Mouse (Mus musculus): ENCODE measurements around the gene Hey2. TPM values are rescaled to one million over a fixed set of nuclear protein-coding genes. Genes with fewer than 3 reads are reported as not detected.
A peak's percentile ranks its signal among the peaks of the same experiment; 100 is the strongest.

Hey2 gene
- polyA plus RNA-seq (2017; shearing (Covaris generic)) = not detected

DNA sequence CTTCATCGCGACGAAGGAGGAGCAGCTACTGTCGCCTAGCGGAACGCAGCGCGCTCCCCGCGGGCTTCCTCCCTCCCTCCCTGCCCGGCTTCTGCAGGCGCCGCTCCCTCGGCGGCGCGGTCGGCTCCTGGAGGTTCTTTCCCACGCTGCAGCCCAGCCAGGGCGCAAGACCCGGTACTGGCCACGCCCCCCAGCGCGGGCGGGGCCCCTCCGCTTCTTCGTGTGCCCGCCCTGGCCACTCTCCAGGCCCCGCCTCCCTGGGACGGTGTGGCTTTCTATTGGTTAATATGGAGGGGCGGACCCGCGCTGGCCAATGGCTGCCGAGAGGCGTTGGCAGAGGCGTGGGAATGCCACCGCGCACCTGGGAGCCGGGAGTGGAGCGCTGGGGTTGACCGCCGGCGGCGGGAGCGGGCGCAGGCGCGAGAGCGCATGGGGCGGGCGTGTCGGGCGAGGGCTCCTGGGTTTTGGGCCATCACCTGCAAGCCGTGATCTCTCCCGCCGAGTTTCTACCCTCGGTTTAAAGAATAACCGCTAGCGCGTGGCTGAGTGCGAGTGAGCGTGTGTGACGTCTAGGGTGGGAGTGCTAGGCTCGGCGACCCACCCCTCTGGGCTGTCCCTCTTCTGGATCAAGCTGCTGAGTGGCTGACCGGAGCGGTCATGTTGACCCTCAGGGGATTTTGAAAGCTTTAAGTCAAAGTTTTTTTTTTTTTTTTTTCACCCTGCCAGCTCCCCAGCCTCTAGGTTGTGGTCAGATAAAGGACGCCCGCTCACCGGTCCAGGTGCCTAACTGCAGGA, at the start of gene Hey2:
TSS of gene Hey2 (minus strand) at position 159 of the 795 bp plus-strand sequence.
- peak; percentile 91 for ATAC-seq

DNA sequence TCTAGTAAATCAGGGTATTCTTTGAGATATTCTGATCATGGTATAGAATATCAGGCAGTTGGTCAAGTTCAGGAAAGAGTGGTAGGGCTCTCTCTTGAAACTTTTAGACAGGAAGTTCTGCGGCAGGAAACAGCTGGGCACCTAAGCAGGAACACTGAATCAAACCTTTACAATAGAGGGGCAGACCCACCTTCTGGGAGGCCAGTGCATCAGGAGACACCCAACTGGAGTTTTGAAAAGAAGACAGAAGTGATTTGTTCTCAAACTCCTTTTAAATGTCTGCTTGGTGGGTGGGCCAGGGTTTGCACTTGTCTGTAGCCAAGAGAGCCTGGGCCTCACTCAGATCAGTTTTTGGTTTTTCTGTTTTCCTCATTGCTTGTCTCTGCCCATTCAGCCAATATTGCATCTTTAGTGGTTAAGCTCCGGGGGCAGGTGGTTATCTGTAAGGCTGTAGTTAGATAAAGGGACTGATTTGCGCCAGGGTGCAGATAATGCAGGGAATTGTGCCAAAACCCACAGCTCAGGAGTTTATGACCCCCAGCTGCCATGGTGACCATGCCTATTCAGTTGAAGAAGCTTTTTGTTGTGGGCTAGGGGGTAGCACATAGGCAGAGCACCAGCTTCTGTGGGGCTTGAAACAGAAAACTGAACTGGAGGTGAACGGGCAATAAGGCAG, 40.6 kb upstream of the Hey2 start:
- no peak for ATAC-seq

DNA sequence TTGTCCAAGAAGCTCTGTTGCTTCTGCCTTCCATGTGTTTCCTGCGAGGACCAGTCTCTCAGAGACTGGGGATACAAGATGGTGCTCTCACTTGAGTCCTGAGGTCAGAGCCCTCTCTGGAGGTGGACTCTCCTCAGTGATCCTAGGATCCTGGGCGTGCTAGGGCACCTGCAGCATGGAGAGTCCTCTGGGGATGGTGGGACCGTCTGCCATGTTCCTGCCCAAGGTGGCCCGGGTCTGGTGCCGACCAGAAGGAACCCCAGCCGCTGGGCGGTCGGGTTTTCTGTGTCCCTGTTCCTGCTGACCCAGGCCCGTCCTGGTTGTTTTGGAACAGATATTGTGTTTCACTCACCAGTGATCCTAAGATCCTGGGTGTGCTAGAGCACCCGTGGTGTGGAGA, 38.5 kb upstream of the Hey2 start:
- ATAC-seq = no peak

DNA sequence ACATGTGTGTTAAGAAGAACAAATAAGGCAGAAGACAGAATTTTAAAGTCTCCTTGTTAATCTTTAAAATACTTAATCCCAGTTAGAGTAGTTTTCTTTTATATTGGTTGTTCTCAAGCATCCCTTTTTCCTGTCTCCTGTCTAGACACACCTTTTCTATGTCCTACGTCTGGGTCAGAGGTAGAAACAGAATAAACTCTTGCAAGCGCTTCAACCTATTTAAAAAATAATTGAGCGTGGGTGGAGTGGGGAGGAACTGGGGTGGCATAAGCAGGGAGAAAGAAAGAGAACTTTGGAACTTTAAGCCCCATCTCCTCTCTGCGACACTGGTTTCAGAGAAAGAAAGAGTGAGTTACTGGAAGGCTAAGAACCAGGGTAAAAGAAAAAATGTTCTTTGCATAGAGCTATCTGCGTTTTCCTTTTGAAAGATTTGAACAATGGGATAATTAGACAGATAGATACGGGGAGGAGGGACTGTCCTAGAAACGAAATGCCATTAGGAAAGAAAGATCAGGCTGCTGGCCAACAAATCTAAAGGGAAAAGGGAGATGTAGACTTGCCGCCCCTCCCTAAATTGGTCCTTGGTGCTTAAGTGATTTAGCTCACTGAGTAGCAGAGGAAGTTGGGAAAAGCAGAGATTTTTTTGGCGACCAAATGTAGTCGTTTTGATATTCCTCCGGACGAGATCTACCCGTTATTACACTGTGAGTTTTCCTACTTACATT, 2.7 kb upstream of the Hey2 start:
- ATAC-seq = no peak

DNA sequence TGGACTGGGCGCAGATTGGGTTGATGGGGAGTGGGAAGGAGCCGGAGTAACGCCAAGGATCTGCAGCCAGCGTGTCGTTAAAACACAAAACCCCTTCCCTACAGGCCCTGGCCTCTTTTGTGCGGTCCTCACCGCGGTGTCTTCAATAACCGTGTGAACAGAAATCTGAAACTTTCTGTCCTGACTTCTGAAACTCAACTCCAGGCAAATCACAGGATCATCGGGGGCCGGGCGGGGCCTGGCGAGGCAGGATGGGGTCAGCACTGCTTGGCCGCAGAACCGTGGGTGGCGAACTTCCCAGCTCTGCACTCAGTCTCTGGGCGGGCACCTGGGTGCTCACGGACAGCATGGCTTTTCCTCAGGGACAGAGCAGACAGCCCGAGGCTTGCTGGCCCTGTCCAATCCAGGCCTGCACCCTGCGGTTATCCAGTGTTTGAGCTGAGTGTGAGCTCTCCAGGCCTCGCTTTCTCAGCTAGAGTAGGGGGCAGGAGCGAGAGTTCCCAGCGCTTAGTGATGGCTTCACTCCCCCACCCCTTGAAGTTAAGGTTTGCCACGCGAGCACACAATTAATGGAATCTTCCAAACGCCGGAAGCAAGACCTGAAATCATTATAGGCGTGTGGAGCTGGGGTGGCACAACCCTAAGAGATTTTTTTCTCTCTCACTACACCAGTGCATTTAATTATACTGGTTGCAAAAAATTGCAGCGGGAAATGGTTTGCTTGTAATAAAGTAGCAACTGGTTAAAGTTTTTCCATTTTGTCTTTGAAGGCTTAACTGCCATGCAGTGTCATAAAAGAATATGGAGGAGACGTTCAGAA, 1.8 kb upstream of the Hey2 start:
- no peak for ATAC-seq

DNA sequence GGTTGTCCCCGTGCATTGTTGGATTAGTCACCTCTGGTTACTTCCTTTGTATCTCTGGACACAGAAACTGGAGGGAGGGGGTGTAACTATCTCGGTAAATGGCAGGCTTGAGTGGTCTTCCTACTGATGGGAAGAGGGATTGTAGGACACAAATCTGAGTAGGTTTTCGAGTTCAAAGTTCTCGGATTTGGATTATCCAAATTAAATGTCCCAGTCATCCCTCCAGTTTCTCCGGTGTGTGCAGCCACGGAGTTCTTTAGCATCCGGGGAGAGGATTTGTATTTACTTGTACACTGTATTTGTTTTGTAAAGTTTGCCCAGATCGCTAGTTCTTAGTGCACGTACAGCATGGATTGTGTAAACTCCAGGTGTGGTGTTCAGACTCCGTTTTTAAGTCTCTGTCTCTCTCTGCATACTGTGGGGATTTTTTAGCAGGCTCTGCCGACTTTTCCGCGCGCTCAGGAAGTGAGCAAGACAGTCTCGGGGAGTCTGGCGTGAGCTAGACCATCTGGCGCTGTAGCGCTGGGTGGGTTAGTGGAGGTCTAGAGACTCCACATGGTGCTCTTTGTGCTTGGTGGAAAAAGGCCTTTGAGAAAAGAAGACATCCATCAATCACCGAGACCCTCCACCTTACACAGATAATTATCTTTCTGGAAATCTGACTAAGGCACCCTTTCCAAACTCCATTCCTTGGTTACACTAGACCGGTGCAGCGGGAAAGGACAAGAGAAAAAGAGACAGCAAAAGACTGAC, 1.0 kb upstream of the Hey2 start:
- ATAC-seq = no peak

DNA sequence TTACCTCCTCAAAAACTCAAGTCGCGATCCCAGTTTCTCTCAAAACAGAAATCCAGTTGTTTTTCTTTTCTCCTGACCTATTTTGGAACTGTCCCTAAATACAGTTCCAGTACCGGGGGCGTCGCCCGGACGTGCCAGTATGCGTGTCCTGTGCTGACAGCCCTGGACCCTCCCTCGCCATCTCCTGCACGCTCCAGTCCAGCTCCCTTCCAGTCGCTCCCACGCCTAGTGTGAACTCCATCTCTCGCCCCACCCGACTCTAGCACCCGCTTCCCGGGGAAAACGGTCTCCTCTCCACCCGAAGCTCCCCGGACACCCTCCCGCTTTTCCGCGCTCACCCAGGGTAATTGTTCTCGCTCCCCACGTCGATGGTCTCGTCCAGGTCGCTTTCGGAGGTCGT, 373 bp downstream of the Hey2 start:
- no peak for ATAC-seq

DNA sequence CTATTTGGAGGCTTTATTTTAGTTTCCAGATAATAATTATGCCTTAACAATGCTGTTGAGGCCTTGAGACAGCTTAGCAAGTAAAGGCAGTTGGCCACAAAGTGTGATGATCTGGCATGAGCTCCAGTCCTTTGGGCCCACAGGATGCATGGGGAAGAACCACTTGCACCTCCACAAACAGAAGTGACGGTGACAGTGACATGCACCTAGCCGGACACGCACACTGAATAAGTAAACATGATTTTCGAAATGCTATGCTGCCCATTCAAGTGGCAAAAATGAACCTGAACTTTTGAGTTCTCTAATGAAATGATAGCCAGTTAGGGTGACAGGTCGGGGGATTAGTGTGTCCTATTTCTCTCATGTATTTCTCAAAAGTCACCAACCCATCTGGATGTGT, 1.8 kb downstream of the Hey2 start:
- ATAC-seq = no peak

DNA sequence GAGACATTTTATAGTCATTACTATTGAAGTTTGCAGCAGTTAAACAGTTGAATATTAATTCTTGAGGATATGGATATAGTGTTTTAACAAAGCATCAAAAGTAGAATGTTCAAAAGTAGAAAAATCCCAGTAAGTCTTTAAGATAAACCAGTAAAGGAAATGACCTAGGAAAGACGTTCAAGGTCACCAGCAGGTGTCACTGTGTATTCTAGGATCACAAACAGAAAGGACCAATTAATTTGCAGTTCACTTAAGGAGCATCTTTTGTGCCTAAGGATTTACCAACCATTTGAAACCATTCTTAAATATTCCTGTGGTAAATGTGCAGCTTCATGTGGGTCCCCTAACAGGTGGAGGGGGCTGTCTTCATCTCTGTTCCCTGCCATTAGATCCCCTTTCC, 4.4 kb downstream of the Hey2 start:
- ATAC-seq = no peak

DNA sequence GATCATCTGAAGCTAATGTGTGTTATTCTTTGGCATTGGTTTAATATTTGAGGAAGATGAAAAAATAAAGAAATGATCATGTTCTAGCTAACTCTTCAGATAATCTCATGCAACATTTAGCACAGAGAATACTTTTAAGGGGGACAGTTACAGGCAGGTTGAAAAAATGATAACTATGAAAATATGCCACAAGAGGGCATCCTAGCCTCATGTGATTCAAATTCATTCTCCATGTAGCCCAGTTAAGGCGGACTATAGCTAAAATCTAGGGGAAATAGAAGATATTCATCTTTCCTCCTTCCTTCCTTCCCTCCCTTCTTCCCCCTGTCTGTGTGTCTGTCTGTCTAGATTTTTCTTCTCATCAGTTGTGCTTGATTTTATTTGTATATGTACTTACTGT, 17.6 kb downstream of the Hey2 start:
- peak; percentile 68 for ATAC-seq

DNA sequence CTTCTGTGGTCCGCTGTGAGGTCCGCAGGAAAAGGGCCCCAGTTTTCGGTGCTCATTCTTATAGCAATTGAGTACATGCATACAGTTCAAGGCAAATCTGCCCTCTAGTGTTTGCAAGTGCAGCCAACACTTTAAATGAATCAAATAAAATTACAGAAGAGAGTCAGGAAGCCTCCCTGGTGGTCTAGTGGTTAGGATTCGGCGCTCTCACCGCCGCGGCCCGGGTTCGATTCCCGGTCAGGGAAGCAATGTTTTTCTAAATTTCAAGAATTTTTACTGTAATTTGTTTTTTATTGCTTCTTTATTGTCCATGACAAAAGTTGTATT, 31.7 kb downstream of the Hey2 start:
- peak; percentile 97 for ATAC-seq

DNA sequence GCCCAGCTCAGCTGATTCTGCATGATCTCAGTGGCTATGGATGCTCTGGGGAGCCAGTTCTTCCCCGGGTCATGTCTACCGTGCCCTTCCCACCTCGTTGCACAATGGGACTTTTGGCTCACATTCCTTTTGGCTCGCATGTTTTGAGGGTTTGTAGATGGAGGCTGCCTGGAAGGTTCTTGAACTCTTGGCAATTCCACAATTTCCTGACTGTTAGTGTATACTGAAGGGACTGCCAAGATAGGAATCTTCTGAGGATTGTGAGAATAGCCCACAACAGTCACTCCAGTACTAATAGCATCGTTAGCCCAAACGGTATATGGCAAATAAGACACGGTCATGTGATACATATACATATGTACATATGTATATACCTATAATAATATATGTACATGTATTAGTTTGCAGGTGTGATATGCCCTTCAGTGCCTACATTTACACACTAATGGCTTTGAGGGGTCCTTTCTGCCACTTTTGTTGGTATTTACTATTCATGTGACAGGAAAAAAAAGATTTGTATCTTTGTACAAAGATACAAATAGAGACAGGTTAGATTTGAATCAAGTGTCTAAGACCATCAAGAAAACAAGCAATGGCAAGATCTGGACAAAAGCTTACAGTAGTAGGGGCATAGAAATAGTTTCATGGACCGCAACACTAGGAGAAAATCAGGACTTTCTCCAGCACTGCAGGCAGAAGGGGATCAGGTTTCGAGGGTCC, 32.2 kb downstream of the Hey2 start:
- ATAC-seq = peak; percentile 45

DNA sequence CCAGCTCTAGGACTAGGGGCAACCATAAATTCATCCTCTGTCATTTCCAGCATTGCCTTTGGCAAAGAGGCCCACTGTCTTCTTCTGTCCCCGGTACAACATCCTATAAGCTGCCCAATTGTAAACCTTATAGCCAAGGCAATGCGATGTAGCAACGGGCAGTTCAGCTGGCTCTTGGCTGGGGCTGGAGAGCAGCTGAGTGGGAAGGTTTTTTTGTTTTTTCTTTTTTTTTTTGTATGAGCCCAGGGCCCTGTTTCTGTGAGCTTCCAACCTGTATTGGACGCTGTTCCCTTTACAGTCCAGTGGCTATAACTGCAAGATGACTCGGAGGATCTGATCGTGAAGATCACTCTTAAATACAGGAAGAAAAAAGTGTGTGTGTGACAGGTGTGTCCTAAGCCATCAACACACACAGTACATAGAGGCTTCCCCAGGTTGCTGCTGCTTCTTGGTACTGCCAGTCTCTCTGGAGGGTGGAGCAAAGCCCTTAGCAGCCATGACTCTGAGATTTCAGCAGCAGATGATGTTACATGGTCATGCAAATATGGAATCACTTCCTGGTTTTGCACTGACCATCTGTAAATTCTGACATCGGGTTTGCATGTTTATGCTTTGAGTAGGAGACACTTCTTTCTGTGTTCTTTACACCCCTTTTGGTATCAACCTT, 38.9 kb downstream of the Hey2 start:
- ATAC-seq = peak; percentile 1

DNA sequence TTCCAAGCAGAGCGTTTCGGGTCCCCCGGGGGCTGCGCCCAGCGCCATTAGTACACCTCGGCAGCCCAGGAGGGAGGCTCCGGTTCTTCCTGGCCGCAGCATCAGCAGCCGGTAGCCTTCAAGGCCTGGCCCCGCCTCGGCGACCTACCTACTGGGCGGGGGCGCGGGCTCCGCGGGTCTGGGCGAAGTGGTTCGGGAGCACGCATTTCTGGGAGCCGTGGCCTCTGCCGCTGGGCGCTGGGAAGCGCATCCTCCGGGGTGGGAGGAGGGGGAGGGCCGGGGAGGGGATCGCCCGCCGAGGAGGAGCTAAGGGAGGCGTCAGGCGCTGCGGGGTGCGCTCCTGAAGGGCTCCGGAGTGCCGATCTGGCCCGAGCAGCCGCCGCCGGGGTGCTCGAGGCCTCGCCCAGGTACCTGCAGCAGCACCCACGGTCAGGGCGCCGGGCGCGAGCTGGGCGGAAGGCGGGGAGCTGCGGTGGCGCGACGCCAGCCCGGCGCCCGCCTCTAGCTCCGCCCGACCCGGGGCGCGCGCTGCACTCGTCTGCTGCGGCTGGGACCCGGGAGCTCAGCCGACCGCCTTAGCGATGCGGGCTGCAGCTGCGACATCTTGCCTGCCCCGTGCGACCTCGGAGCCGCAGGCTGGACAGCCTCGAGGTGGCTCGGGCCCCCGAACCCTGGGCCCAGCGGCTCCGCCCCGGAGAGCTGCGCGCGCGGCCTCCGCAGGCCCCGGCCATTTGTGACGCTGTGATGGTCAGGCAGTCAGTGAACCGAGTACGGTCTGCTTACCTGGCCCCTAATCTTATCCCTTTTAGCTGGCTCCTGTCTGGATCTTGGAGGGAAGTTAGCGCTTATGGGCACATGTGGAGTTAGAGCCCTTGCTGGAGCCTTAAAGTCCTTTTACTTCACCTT, 39.7 kb downstream of the Hey2 start, which contains the start of gene Ncoa7:
TSS of gene Ncoa7 (minus strand) at position 646 of the 906 bp plus-strand sequence.
- peak; percentile 83 for ATAC-seq

DNA sequence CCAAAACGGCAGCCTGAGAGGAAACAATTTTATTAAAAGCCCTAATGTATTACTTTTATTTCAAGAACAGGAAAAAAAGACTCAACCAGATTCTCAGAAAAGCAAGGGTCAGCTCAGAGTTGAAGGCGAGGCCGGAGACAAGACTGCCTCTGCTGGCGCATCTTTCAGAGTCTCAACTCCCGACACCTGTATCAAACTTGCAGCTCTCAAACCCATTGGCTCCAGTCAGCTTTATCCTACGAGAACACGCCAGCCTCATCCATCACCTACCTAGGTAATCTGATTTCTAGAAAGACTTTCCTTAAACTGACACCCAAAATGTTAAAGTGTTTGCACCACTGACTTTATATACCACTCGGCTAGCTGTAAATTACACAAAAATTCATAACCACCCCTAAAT, 40.6 kb downstream of the Hey2 start:
- ATAC-seq = peak; percentile 11

DNA sequence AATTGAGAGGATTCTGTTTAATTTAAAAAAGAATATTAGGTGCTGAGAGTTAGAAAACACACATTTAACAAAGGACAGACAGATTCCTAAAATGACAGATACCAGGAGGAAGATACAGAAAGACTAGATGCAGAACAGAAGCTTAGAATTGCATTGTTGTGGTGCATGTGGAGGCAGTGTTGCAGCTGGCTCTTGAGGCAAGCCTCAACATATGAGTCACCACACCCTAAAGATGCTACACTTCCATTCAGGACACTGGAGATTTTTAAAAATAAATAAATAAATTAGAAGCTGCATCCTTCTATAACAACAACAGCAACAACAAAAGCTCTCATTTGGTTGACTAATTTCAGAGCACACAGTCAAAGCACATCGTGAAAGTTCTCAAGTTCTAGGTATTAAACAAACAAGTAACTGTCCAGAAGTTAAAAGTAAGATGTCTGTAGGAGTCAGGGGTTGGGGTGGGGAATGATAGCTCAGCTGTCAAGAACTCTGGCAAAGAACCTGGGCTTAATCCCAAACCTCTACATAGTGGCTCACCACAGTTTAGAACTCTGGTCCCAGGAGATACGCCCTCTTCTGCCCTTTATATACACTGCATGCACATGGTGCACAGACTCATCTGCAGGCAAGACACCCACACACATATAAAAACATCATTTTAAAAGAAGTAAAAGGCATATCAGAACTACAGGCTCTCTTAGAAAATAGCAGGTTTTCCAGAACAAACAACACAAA, 42.7 kb downstream of the Hey2 start:
- ATAC-seq = no peak

DNA sequence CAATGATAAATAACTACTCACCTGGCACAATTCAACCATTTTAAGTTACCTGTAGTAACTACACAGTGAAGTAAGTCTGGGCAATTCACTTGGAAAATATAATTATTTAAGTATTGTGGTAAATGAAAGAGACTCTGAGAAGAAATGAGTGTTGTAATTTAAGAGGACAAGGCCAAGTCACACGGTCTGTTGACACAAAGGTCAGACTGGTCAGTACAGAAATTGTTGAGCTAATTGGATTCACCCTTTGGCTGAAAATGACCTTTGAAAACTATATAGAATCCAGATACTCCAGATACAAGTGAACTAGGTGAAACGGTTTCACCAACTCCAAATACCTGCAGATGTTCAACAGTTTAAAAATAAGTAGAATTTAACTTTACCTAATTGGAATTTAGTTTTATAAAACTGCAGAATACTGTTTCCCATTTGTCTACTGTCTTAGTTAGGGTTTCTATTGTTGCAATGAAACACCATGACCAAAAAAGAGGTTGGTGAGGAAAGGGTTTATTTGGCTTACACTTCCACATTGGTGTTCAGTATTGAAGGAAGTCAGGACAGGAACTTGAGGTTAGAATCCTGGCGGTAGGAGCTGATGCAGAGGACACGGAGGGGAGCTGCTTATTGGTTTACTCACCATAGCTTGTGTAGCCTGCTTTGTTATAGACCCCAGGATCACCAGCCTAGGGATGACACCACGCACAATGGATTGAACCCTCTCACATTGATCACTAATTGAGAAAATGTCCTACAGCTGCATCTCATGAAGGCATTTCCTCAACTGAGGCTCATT, 45.9 kb downstream of the Hey2 start:
- no peak for ATAC-seq

DNA sequence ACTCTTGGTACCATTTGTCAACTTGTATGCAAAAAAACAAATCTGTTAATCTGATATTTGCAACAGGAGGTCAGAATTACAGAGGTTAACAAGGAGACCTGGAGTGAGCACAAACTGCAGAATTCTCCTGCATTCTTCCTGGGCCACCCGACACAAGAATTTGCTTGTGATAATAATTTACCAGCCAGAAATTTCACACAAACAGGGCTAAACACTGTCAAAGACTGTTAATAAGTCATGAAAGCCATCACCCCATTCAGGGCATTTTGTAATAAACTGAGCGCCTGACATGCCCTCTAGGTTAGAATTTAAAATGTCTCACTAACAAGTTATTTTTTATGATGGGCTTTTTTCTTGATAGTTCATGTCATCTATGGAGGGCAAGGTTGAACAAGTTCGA, 51.6 kb downstream of the Hey2 start:
- no peak for ATAC-seq

Data from activated CD4-positive, CD25-positive, alpha-beta regulatory T cell, adult 4 months (primary cell).